Mouse (Mus musculus) forebrain, embryonic 12.5 days (tissue): Measurements from ENCODE around the gene B4galnt4. TPM values are rescaled to one million over a fixed set of nuclear protein-coding genes. Genes with fewer than 3 reads are reported as not detected.

ENCODE experiments used
- ATAC-seq: fragments of 200-750 bp; cut with Nextera tagmentation; 2 replicates; pipeline ENCODE4 v1.8.0; 2017; ENCODE audit warnings: moderate TSS enrichment; ENCODE audit not compliant: low FRiP score
- H3K27ac ChIP-seq: fragments of 300-500 bp; sonication (generic); 2 replicates; pipeline ENCODE4 v1.5.1; 2016; ENCODE audit warnings: mild to moderate bottlenecking
- H3K27me3 ChIP-seq: fragments of 300-500 bp; sonication (generic); 2 replicates; pipeline ENCODE4 v1.6.1; 2016; ENCODE audit warnings: mild to moderate bottlenecking
- H3K36me3 ChIP-seq: fragments of 300-500 bp; sonication (generic); replicated peaks from 2 replicates; pipeline ENCODE4 v1.6.1; 2016; ENCODE audit warnings: mild to moderate bottlenecking
- H3K4me1 ChIP-seq: fragments of 300-500 bp; sonication (generic); 2 replicates; pipeline ENCODE4 v1.6.1; 2016
- H3K4me2 ChIP-seq: fragments of 300-500 bp; sonication (generic); 2 replicates; pipeline ENCODE4 v1.6.1; 2016; ENCODE audit warnings: mild to moderate bottlenecking, moderate library complexity
- H3K4me3 ChIP-seq: fragments of 300-500 bp; sonication (generic); replicated peaks from 2 replicates; pipeline ENCODE4 v1.5.1; 2016; ENCODE audit warnings: mild to moderate bottlenecking
- H3K9ac ChIP-seq: fragments of 300-500 bp; sonication (generic); 2 replicates; pipeline ENCODE4 v1.6.1; 2016; ENCODE audit warnings: mild to moderate bottlenecking
- H3K9me3 ChIP-seq: fragments of 300-500 bp; sonication (generic); 2 replicates; pipeline ENCODE4 v1.6.1; 2016
- WGBS: fragments of 180-500 bp; shearing (Covaris S2); methylation state at CpG from one replicate; pipeline ENCODE4 v1.1.7; 2016; 5-methylcytosine and 5-hydroxymethylcytosine counted together
- polyA plus RNA-seq: library from polyadenylated mRNA; unstranded; fragments of >200 nt; fragmentation: Nextera tagmentation; extraction: Ambion mirVana; gene quantifications from 2 replicates; pipeline ENCODE4 v1.2.1, GENCODE M21; 2016

B4galnt4 gene
- polyA plus RNA-seq, 1 experiment from 2014 or later, result 40.7 TPM

GRCm38 (mm10) chr7:141063353-141063752 is 2.4 kb downstream of the B4galnt4 start:
- peaks cover 48% of the 10 kb centered on the region for H3K36me3 ChIP-seq

GRCm38 (mm10) chr7:141064175-141064574 is 3.3 kb downstream of the B4galnt4 start:
- peaks cover 52% of the 10 kb centered on the region for H3K36me3 ChIP-seq
- H3K9me3 ChIP-seq, result no peaks in the 10 kb centered on the region
- H3K4me2 ChIP-seq, result no peak overlapping the region
- 87% methylated on average over 7 of the region's 7 CpGs for WGBS
- H3K9ac ChIP-seq, result no peak overlapping the region
- H3K27ac ChIP-seq, result no peak overlapping the region
- no peaks in the 10 kb centered on the region for H3K27me3 ChIP-seq
- ATAC-seq, result no peak
- no peak overlapping the region for H3K4me3 ChIP-seq
- H3K4me1 ChIP-seq, result peaks cover 25% of the 10 kb centered on the region

More at GRCm38 (mm10) chr7:141063353-141063752, 2.4 kb downstream of the B4galnt4 start:
- no peak overlapping the region for H3K4me3 ChIP-seq
- H3K27me3 ChIP-seq, result no peaks in the 10 kb centered on the region
- no peak overlapping the region for H3K9ac ChIP-seq
- no peak overlapping the region for H3K27ac ChIP-seq
- H3K9me3 ChIP-seq, result no peaks in the 10 kb centered on the region
- peaks cover 25% of the 10 kb centered on the region for H3K4me1 ChIP-seq
- H3K4me2 ChIP-seq, result no peak overlapping the region
- no peak for ATAC-seq
- WGBS, result 96% methylated on average over 3 of the region's 3 CpGs

- 88% methylated on average over 7 of the region's 7 CpGs for WGBS
- H3K4me1 ChIP-seq, result peaks cover 23% of the 10 kb centered on the region
- ATAC-seq, result no peak
- H3K27ac ChIP-seq, result no peak overlapping the region
- H3K36me3 ChIP-seq, result peaks cover 52% of the 10 kb centered on the region
- H3K9ac ChIP-seq, result no peak overlapping the region
- H3K9me3 ChIP-seq, result no peaks in the 10 kb centered on the region
- peaks cover 2% of the 10 kb centered on the region; the same call in 1 of the 2 replicates for H3K27me3 ChIP-seq
- H3K4me3 ChIP-seq, result no peak overlapping the region
- H3K4me2 ChIP-seq, result no peak overlapping the region
Observed at GRCm38 (mm10) chr7:141064576-141064975, 3.7 kb downstream of the B4galnt4 start.

GRCm38 (mm10) chr7:141068351-141068750 is 7.4 kb downstream of the B4galnt4 start:
- 80% methylated on average over 19 of the region's 19 CpGs for WGBS
- ATAC-seq, result no peak

GRCm38 (mm10) chr7:141070058-141070862 is 9.4 kb downstream of the B4galnt4 start:
- peak overlapping the region; percentile 53 for H3K9ac ChIP-seq
- peak overlapping the region; percentile 64 for H3K4me2 ChIP-seq
- no peaks in the 10 kb centered on the region for H3K9me3 ChIP-seq
- H3K4me3 ChIP-seq, result peak overlapping the region; percentile 30
- ATAC-seq, result peak; percentile 44
- H3K4me1 ChIP-seq, result peaks cover 16% of the 10 kb centered on the region
- 1% methylated on average over 51 of the region's 51 CpGs for WGBS
- peaks cover 25% of the 10 kb centered on the region for H3K27me3 ChIP-seq
- peaks cover 35% of the 10 kb centered on the region for H3K36me3 ChIP-seq
- peak overlapping the region; percentile 51 for H3K27ac ChIP-seq

More at GRCm38 (mm10) chr7:141068351-141068750, 7.4 kb downstream of the B4galnt4 start:
- Histone ChIP-seq H3K36me3 (peaks cover 52% of the 10 kb centered on the region), H3K4me3 (no peak overlapping the region), H3K27ac (no peak overlapping the region), H3K9me3 (no peaks in the 10 kb centered on the region), H3K4me1 (peaks cover 16% of the 10 kb centered on the region), H3K27me3 (peaks cover 25% of the 10 kb centered on the region), H3K4me2 (no peak overlapping the region), H3K9ac (no peak overlapping the region)

GRCm38 (mm10) chr7:141072017-141072745 is 11.3 kb downstream of the B4galnt4 start:
- H3K27ac ChIP-seq, result no peak overlapping the region
- no peak overlapping the region for H3K4me3 ChIP-seq
- no peak for ATAC-seq
- H3K9me3 ChIP-seq, result no peaks in the 10 kb centered on the region
- no peak overlapping the region for H3K9ac ChIP-seq
- 44% methylated on average over 23 of the region's 23 CpGs for WGBS
- H3K36me3 ChIP-seq, result peaks cover 16% of the 10 kb centered on the region
- no peak overlapping the region for H3K4me2 ChIP-seq
- peaks cover 25% of the 10 kb centered on the region for H3K27me3 ChIP-seq
- peaks cover 16% of the 10 kb centered on the region for H3K4me1 ChIP-seq

GRCm38 (mm10) chr7:141073782-141074181 is 12.9 kb downstream of the B4galnt4 start:
- no peaks in the 10 kb centered on the region for H3K9me3 ChIP-seq
- ATAC-seq, result no peak
- WGBS, result 87% methylated on average over 4 of the region's 4 CpGs
- H3K27me3 ChIP-seq, result peaks cover 25% of the 10 kb centered on the region
- peaks cover 16% of the 10 kb centered on the region for H3K4me1 ChIP-seq
- no peak overlapping the region for H3K4me2 ChIP-seq
- H3K4me3 ChIP-seq, result no peak overlapping the region
- H3K36me3 ChIP-seq, result 0 out of 2 replicates have a peak, but pooled peaks cover under 1% of the 10 kb centered on the region
- H3K27ac ChIP-seq, result no peak overlapping the region
- no peak overlapping the region for H3K9ac ChIP-seq

GRCm38 (mm10) chr7:141077841-141078240 is 16.9 kb downstream of the B4galnt4 start, which contains the start of gene Pkp3:
Pkp3 (plus strand) TSS chr7:141078218.
- 93% methylated on average over 15 of the region's 15 CpGs for WGBS
- no peak for ATAC-seq
- Histone ChIP-seq H3K4me2 (no peak within 1 kb of the TSS), H3K27ac (no peak within 1 kb of the TSS), H3K9ac (no peak within 1 kb of the TSS), H3K36me3 (no peaks in the 10 kb centered on the region), H3K27me3 (peaks cover 15% of the 10 kb centered on the region), H3K4me1 (no peaks in the 10 kb centered on the region), H3K9me3 (no peaks in the 10 kb centered on the region), H3K4me3 (no peak within 1 kb of the TSS)

GRCm38 (mm10) chr7:141078876-141079275 is 18.0 kb downstream of the B4galnt4 start:
- no peaks in the 10 kb centered on the region for H3K36me3 ChIP-seq
- WGBS, result 84% methylated on average over 4 of the region's 4 CpGs
- H3K4me2 ChIP-seq, result no peak overlapping the region
- no peak overlapping the region for H3K27ac ChIP-seq
- H3K4me3 ChIP-seq, result no peak overlapping the region
- ATAC-seq, result no peak
- H3K9ac ChIP-seq, result no peak overlapping the region
- peaks cover 15% of the 10 kb centered on the region for H3K27me3 ChIP-seq
- H3K9me3 ChIP-seq, result no peaks in the 10 kb centered on the region
- no peaks in the 10 kb centered on the region for H3K4me1 ChIP-seq

- no peaks in the 10 kb centered on the region for H3K4me1 ChIP-seq
- no peak for ATAC-seq
- H3K4me3 ChIP-seq, result no peak overlapping the region
- H3K27me3 ChIP-seq, result peaks cover 15% of the 10 kb centered on the region
- no peaks in the 10 kb centered on the region for H3K36me3 ChIP-seq
- H3K4me2 ChIP-seq, result no peak overlapping the region
- WGBS, result 26% methylated on average over 34 of the region's 34 CpGs
- H3K27ac ChIP-seq, result no peak overlapping the region
- H3K9ac ChIP-seq, result no peak overlapping the region
- no peaks in the 10 kb centered on the region for H3K9me3 ChIP-seq
Observed at GRCm38 (mm10) chr7:141079481-141080449, 18.9 kb downstream of the B4galnt4 start.

GRCm38 (mm10) chr7:141087894-141088293 is 27.0 kb downstream of the B4galnt4 start:
- no peak for ATAC-seq
- H3K27ac ChIP-seq, result no peak overlapping the region
- H3K36me3 ChIP-seq, result no peaks in the 10 kb centered on the region
- no peak overlapping the region for H3K4me3 ChIP-seq
- no peaks in the 10 kb centered on the region for H3K9me3 ChIP-seq
- peaks cover 62% of the 10 kb centered on the region for H3K27me3 ChIP-seq
- no peak overlapping the region for H3K9ac ChIP-seq
- WGBS, result 61% methylated on average over 8 of the region's 8 CpGs
- no peak overlapping the region for H3K4me2 ChIP-seq
- peaks cover 9% of the 10 kb centered on the region for H3K4me1 ChIP-seq
